In the genomic region with DNA sequence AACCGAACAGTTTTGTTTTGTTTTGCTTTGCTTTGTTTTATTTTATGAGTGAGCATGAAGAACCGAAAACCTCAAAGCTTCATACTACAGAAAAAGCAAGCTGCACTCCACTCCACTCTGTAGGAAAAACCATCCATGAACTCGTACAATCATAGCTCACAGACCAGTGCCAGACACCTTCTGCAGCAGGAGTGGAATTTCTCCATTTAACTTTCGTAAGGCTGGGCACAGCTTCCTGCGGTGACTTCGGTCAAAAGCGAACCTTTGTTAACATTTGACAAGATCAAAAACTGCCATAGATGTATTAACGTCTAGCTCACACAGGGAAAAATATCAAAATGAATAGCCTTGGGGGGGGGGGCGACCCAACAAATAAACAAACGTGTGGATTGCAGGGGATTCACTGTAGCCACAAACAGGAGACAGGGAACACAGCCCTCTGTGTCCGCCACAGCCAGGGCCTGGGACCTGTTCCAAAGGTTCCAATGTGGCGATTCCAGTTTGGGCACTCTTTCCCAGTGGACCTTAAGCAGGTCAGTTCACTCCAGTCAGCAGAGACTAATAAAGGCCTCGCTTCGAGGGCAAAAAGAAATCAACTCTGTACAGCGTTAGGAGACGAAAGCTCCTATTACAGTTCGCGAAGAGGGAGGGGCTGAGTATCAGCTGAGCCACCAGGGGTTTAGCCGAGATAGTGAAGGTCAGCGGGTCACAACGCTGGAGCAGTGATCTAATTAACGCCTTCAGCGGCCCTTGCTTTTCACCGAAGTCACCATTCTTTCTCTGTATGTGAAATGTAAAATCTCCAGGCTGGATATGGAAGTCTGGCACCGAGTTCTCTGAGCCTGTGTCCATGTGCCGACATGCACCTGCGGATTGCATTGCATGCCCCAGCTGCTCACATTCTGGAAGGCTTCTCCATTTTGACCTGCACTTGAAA, we compare ENCODE assay signal across 9 mouse cellular contexts.
DNase-seq lines count a peak whose midpoint lies in the region; ATAC-seq lines count a peak whose summit lies in the region.
"Had no signal": no experiment of that assay in that cellular context is flagged by ENCODE, and none has a peak within 500 bp of the region (broad histone marks: within the 10 kb centered on the region; RNA-seq: fewer than 3 reads in every experiment).

No protein-coding gene starts in this region.

- H3K9ac ChIP-seq in stomach, embryonic 14.5 days (replicated peaks; ENCODE audit: low read depth, low read length), result no peak overlapping the region

- peak; percentile 26 for DNase-seq in ovary, adult 18-20 months (ENCODE audit: low spot score)
- no peak for DNase-seq in ovary, postnatal 10 days (ENCODE audit: low spot score)
- peak; percentile 47 for DNase-seq in fat pad, adult 2 months (ENCODE audit: extremely low read depth, low read depth, low spot score)
- DNase-seq in heart, postnatal 36 days, result peak; percentile 43 to 49
- peak; percentile 56 to 70 for DNase-seq in kidney, postnatal 4 days
- DNase-seq in lung, postnatal 36 days, result peak; percentile 78
- DNase-seq in thymus, postnatal 25 days, result no peak

- peak; percentile 81 for ATAC-seq in stomach, embryonic 14.5 days (ENCODE audit: insufficient number of reproducible peaks, insufficient read depth, low FRiP score, low read depth)

- intact Hi-C loops in heart, postnatal 36 days (cut with DNase I), result no loop called here

- WGBS in stomach, embryonic 14.5 days, result 13% methylated on average over 27 of the region's 27 CpGs

- no peaks in the 10 kb centered on the region for H3K9me3 ChIP-seq in stomach, embryonic 14.5 days (ENCODE audit: control insufficient read depth, low read depth, low read length)

- H3K27me3 ChIP-seq in stomach, embryonic 14.5 days (ENCODE audit: control insufficient read depth, insufficient read depth, low read length), result no peaks in the 10 kb centered on the region
- H3K27me3 ChIP-seq: CH12.LX had no signal

- no peaks in the 10 kb centered on the region for H3K36me3 ChIP-seq in stomach, embryonic 14.5 days (ENCODE audit: control insufficient read depth, insufficient read depth, low read length)

- peak overlapping the region; percentile 29; the same call in 1 of the 2 replicates for H3K27ac ChIP-seq in stomach, embryonic 14.5 days (ENCODE audit: low read length)

- H3K4me2 ChIP-seq in stomach, embryonic 14.5 days (replicated peaks; ENCODE audit: low read depth, low read length), result peak overlapping the region; percentile 13; the same call in 1 of the 2 replicates

- no peak overlapping the region for H3K4me3 ChIP-seq in stomach, embryonic 14.5 days (ENCODE audit: low read depth, low read length)

- H3K4me1 ChIP-seq in stomach, embryonic 14.5 days (ENCODE audit: control insufficient read depth, insufficient read depth, low read length), result peaks cover 16% of the 10 kb centered on the region

Comparison
In these comparisons a context has a peak if more than half of its experiments do, and no peak if none do; other contexts are left out.
1. DNase-seq: peak in ovary, adult 18-20 months (single experiment), fat pad, adult 2 months (single experiment), heart, postnatal 36 days (2 of 2), kidney, postnatal 4 days (2 of 2) and lung, postnatal 36 days (single experiment); none in ovary, postnatal 10 days (single experiment) and thymus, postnatal 25 days (single experiment).